Mouse (Mus musculus) erythroblast, embryonic 14.5 days (primary cell): ENCODE measurements around the gene Hnrnph2.

Experiments used
- GATA1 ChIP-seq: IDR thresholded peaks from 2 replicates; pipeline ENCODE4 v1.6.1; 2012; ENCODE audit warnings: low read length, inconsistent platforms, mixed read lengths
- TAL1 ChIP-seq: IDR thresholded peaks from 3 replicates; pipeline ENCODE4 v1.6.1; 2012; ENCODE audit warnings: low read length, inconsistent platforms, mixed read lengths

- TF ChIP-seq TAL1 (no peak), GATA1 (no peak)
Measured at GRCm38 (mm10) chrX:134623350-134623749, 22.4 kb downstream of the Hnrnph2 start.
